Mouse (Mus musculus) granulocyte monocyte progenitor cell, adult 5-6 weeks (primary cell): ENCODE measurements around the gene Hspbp1. TPM values are rescaled to one million over a fixed set of nuclear protein-coding genes. Genes with fewer than 3 reads are reported as not detected.

Source experiments
- ATAC-seq: replicated peaks from 2 replicates; pipeline ENCODE4 v1.8.0; 2016; ENCODE audit warnings: mild to moderate bottlenecking, moderate TSS enrichment, inconsistent platforms; ENCODE audit not compliant: poor library complexity, severe bottlenecking
- total RNA-seq, 2 experiments: library from RNA; stranded (forward) in 1 of 2; stranded (reverse) in 1 of 2; fragments of 200-712, 200-1000 nt in 1 of 2; fragments of >200 nt in 1 of 2; fragmentation: Nextera tagmentation in 1 of 2; gene quantifications; 2 replicates each; pipeline ENCODE4 v1.2.3; 2014 to 2017

The Hspbp1 gene
- total RNA-seq, 2 experiments from 2014 or later = 23.7 to 29.3 TPM

- ATAC-seq = no peak
Measured at GRCm38 (mm10) chr7:4641956-4642355, 42.9 kb downstream of the Hspbp1 start.

GRCm38 (mm10) chr7:4641155-4641554, 43.7 kb downstream of the Hspbp1 start:
- no peak for ATAC-seq

- ATAC-seq = peak; percentile 68
Measured at GRCm38 (mm10) chr7:4636179-4636578, 48.7 kb downstream of the Hspbp1 start.

GRCm38 (mm10) chr7:4631031-4631430, 53.8 kb downstream of the Hspbp1 start, which contains the start of gene Tmem86b:
Gene Tmem86b (minus strand): TSS chr7:4631422.
- no peak for ATAC-seq

GRCm38 (mm10) chr7:4630198-4630597, 54.7 kb downstream of the Hspbp1 start:
- ATAC-seq = no peak; the same call in 1 of the 2 replicates

GRCm38 (mm10) chr7:4629586-4629985, 55.3 kb downstream of the Hspbp1 start:
- ATAC-seq = no peak

- ATAC-seq = no peak
Measured at GRCm38 (mm10) chr7:4625928-4626327, 58.9 kb downstream of the Hspbp1 start.

- no peak for ATAC-seq
Measured at GRCm38 (mm10) chr7:4624343-4624742, 60.5 kb downstream of the Hspbp1 start.

GRCm38 (mm10) chr7:4623544-4624189, 61.2 kb downstream of the Hspbp1 start:
- ATAC-seq = 0 out of 2 replicates have a peak, but pooled peaks have one; percentile 26

- peak; percentile 81 for ATAC-seq
Measured at GRCm38 (mm10) chr7:4619979-4620378, 64.9 kb downstream of the Hspbp1 start.

GRCm38 (mm10) chr7:4613740-4614403, 71.0 kb downstream of the Hspbp1 start:
- ATAC-seq = peak; percentile 80

GRCm38 (mm10) chr7:4612956-4613355, 71.9 kb downstream of the Hspbp1 start:
- ATAC-seq = no peak

- ATAC-seq = no peak
Measured at GRCm38 (mm10) chr7:4612386-4612785, 72.5 kb downstream of the Hspbp1 start.

- no peak for ATAC-seq
Measured at GRCm38 (mm10) chr7:4611921-4612341, 72.9 kb downstream of the Hspbp1 start.

- no peak for ATAC-seq
Measured at GRCm38 (mm10) chr7:4611511-4611910, 73.4 kb downstream of the Hspbp1 start.

Other genes with a start within 250 kb of the Hspbp1 start
- 9.1 and 12.1 TPM in 2 replicates for gene Rdh13, start 239.4 kb downstream of the Hspbp1 start, total RNA-seq (2014; fragmentation: Nextera tagmentation)
- 11.9 and 21.9 TPM in 2 replicates for gene Rdh13, start 239.4 kb downstream of the Hspbp1 start, total RNA-seq (2017)
- 5.0 and 7.7 TPM in 2 replicates for gene Eps8l1, start 224.4 kb downstream of the Hspbp1 start, total RNA-seq (2014; fragmentation: Nextera tagmentation)
- 1.6 and 7.1 TPM in 2 replicates for gene Eps8l1, start 224.4 kb downstream of the Hspbp1 start, total RNA-seq (2017)
- 92.2 and 131 TPM in 2 replicates for gene Ppp1r12c, start 183.4 kb downstream of the Hspbp1 start, total RNA-seq (2014; fragmentation: Nextera tagmentation)
- 99.6 and 109 TPM in 2 replicates for gene Ppp1r12c, start 183.4 kb downstream of the Hspbp1 start, total RNA-seq (2017)
- gene Tnnt1, start 168.7 kb downstream of the Hspbp1 start, total RNA-seq (2014; fragmentation: Nextera tagmentation) = 7.3 and 16.1 TPM in 2 replicates
- 14.1 and 22.3 TPM in 2 replicates for gene Tnnt1, start 168.7 kb downstream of the Hspbp1 start, total RNA-seq (2017)
- gene Tnni3, start 160.8 kb downstream of the Hspbp1 start, total RNA-seq (2014; fragmentation: Nextera tagmentation) = 17.0 TPM in 1 of 2 replicates, not detected in the other
- 2.7 and 4.1 TPM in 2 replicates for gene Tnni3, start 160.8 kb downstream of the Hspbp1 start, total RNA-seq (2017)
- 0.81 and 2.5 TPM in 2 replicates for gene Dnaaf3, start 152.6 kb downstream of the Hspbp1 start, total RNA-seq (2014; fragmentation: Nextera tagmentation)
- gene Dnaaf3, start 152.6 kb downstream of the Hspbp1 start, total RNA-seq (2017) = 0.43 and 0.88 TPM in 2 replicates
- not detected in 2 replicates for gene Syt5, start 137.5 kb downstream of the Hspbp1 start, total RNA-seq (2014; fragmentation: Nextera tagmentation)
- gene Syt5, start 137.5 kb downstream of the Hspbp1 start, total RNA-seq (2017) = not detected in 2 replicates
- not detected in 2 replicates for gene Ptprh, start 81.0 kb downstream of the Hspbp1 start, total RNA-seq (2014; fragmentation: Nextera tagmentation)
- not detected in 2 replicates for gene Ptprh, start 81.0 kb downstream of the Hspbp1 start, total RNA-seq (2017)
- gene Tmem86b, start 53.6 kb downstream of the Hspbp1 start, total RNA-seq (2014; fragmentation: Nextera tagmentation) = 24.5 and 28.0 TPM in 2 replicates
- 17.5 and 26.2 TPM in 2 replicates for gene Tmem86b, start 53.6 kb downstream of the Hspbp1 start, total RNA-seq (2017)
- gene Ppp6r1, start 26.0 kb downstream of the Hspbp1 start, total RNA-seq (2014; fragmentation: Nextera tagmentation) = 134 and 148 TPM in 2 replicates
- gene Ppp6r1, start 26.0 kb downstream of the Hspbp1 start, total RNA-seq (2017) = 142 and 146 TPM in 2 replicates
- not detected in 2 replicates for gene Brsk1, start 5.5 kb upstream of the Hspbp1 start, total RNA-seq (2014; fragmentation: Nextera tagmentation)
- not detected in 2 replicates for gene Brsk1, start 5.5 kb upstream of the Hspbp1 start, total RNA-seq (2017)
- gene Tmem150b, start 40.2 kb upstream of the Hspbp1 start, total RNA-seq (2014; fragmentation: Nextera tagmentation) = 32.7 and 33.4 TPM in 2 replicates
- gene Tmem150b, start 40.2 kb upstream of the Hspbp1 start, total RNA-seq (2017) = 13.5 and 18.5 TPM in 2 replicates
- 62.7 and 107 TPM in 2 replicates for gene Kmt5c, start 55.0 kb upstream of the Hspbp1 start, total RNA-seq (2014; fragmentation: Nextera tagmentation)
- 58.5 and 74.7 TPM in 2 replicates for gene Kmt5c, start 55.0 kb upstream of the Hspbp1 start, total RNA-seq (2017)
- gene Cox6b2, start 68.0 kb upstream of the Hspbp1 start, total RNA-seq (2014; fragmentation: Nextera tagmentation) = 50.3 and 69.2 TPM in 2 replicates
- 28.9 and 30.7 TPM in 2 replicates for gene Cox6b2, start 68.0 kb upstream of the Hspbp1 start, total RNA-seq (2017)
- gene Fam71e2, start 86.2 kb upstream of the Hspbp1 start, total RNA-seq (2014; fragmentation: Nextera tagmentation) = not detected in 2 replicates
- gene Fam71e2, start 86.2 kb upstream of the Hspbp1 start, total RNA-seq (2017) = not detected in 2 replicates
- gene Il11, start 97.8 kb upstream of the Hspbp1 start, total RNA-seq (2014; fragmentation: Nextera tagmentation) = not detected in 2 replicates
- gene Il11, start 97.8 kb upstream of the Hspbp1 start, total RNA-seq (2017) = not detected in 2 replicates
- gene Tmem190, start 97.9 kb upstream of the Hspbp1 start, total RNA-seq (2014; fragmentation: Nextera tagmentation) = not detected in 2 replicates
- gene Tmem190, start 97.9 kb upstream of the Hspbp1 start, total RNA-seq (2017) = not detected in 2 replicates
- 3.2 and 6.2 TPM in 2 replicates for gene Tmem238, start 104.6 kb upstream of the Hspbp1 start, total RNA-seq (2014; fragmentation: Nextera tagmentation)
- gene Tmem238, start 104.6 kb upstream of the Hspbp1 start, total RNA-seq (2017) = 4.6 and 7.6 TPM in 2 replicates
- gene Rpl28, start 107.8 kb upstream of the Hspbp1 start, total RNA-seq (2014; fragmentation: Nextera tagmentation) = 1,827 and 2,944 TPM in 2 replicates
- 828 and 1,139 TPM in 2 replicates for gene Rpl28, start 107.8 kb upstream of the Hspbp1 start, total RNA-seq (2017)
- gene Ube2s, start 127.5 kb upstream of the Hspbp1 start, total RNA-seq (2014; fragmentation: Nextera tagmentation) = 236 and 240 TPM in 2 replicates
- gene Ube2s, start 127.5 kb upstream of the Hspbp1 start, total RNA-seq (2017) = 230 and 245 TPM in 2 replicates
- gene Shisa7, start 159.6 kb upstream of the Hspbp1 start, total RNA-seq (2014; fragmentation: Nextera tagmentation) = not detected in 2 replicates
- not detected in 2 replicates for gene Shisa7, start 159.6 kb upstream of the Hspbp1 start, total RNA-seq (2017)
- 11.8 and 13.2 TPM in 2 replicates for gene Isoc2b, start 185.2 kb upstream of the Hspbp1 start, total RNA-seq (2014; fragmentation: Nextera tagmentation)
- gene Isoc2b, start 185.2 kb upstream of the Hspbp1 start, total RNA-seq (2017) = 43.0 and 72.6 TPM in 2 replicates
- gene Isoc2a, start 192.1 kb upstream of the Hspbp1 start, total RNA-seq (2014; fragmentation: Nextera tagmentation) = 5.3 and 7.9 TPM in 2 replicates
- gene Isoc2a, start 192.1 kb upstream of the Hspbp1 start, total RNA-seq (2017) = 7.9 and 10.7 TPM in 2 replicates
- not detected in 2 replicates for gene Gm36210, start 221.4 kb upstream of the Hspbp1 start, total RNA-seq (2014; fragmentation: Nextera tagmentation)
- gene Gm36210, start 221.4 kb upstream of the Hspbp1 start, total RNA-seq (2017) = not detected in 2 replicates
- gene Zfp628, start 230.1 kb upstream of the Hspbp1 start, total RNA-seq (2014; fragmentation: Nextera tagmentation) = 4.6 and 7.7 TPM in 2 replicates
- gene Zfp628, start 230.1 kb upstream of the Hspbp1 start, total RNA-seq (2017) = 1.0 and 1.2 TPM in 2 replicates
- 1.4 TPM in 1 of 2 replicates, not detected in the other for gene Nat14, start 237.0 kb upstream of the Hspbp1 start, total RNA-seq (2014; fragmentation: Nextera tagmentation)
- gene Nat14, start 237.0 kb upstream of the Hspbp1 start, total RNA-seq (2017) = not detected in 2 replicates
- gene Ssc5d, start 240.7 kb upstream of the Hspbp1 start, total RNA-seq (2014; fragmentation: Nextera tagmentation) = not detected in 2 replicates
- 0.05 TPM in 1 of 2 replicates, not detected in the other for gene Ssc5d, start 240.7 kb upstream of the Hspbp1 start, total RNA-seq (2017)